In the genomic region with DNA sequence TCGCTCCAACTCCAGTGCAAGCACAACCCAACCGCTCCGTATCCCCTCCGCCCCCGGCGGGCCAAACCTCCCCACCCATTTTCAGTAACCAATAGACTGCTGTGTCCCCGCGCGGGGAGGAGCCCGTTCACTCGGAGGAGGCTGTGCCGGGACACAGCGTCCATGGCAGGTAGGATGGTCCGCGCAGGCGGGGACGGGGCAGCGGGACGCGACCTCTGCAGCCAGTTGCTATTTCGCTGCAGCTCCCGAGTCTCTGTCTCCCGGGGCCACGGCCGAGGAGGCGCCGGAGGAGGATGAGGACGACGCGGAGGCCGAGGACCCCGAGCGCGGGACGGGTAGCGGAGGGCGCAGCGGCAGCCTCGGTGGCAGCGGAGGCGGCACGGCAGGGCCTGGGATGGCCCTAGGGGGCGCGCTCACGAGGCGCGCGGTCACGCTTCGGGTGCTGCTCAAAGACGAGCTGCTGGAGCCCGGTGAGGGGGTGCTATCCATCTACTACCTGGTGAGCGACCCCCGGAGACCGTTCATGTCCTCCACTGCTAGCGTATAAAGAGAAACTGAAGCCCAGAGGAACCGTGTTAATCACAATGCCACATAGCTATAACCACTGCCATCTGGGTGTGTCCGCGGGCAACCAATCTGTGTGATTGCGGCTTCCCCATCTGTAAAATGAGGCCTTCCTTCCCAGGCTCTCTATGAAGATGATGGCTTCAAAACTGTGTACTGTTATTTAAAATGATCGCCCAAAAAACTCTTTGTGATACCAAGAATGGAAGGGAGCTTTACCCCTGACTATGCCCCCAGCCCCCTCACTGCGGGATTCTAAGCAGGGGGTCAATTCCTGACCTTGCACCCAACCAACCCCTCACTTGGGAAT, we compare ENCODE assay signal across 8 mouse cellular contexts. TPM values are rescaled to one million over a fixed set of nuclear protein-coding genes. Genes with fewer than 3 reads are reported as not detected.
DNase-seq lines count a peak whose midpoint lies in the region; ATAC-seq and TF ChIP-seq lines count a peak whose summit lies in the region.

No protein-coding gene starts in this region.

- peaks cover 7% of the 10 kb centered on the region for H3K4me1 ChIP-seq in bone marrow macrophage, adult 2 months (ENCODE audit: control insufficient read depth, insufficient read depth, low read length)
- no peaks in the 10 kb centered on the region for H3K4me1 ChIP-seq in embryonic fibroblast, embryonic 13.5 days (ENCODE audit: control insufficient read depth, insufficient read depth, low read length)
- peaks cover 37% of the 10 kb centered on the region for H3K4me1 ChIP-seq in heart, embryonic 10.5 days
- H3K4me1 ChIP-seq in kidney, embryonic 15.5 days: peaks cover 37% of the 10 kb centered on the region

- TF ChIP-seq CTCF in bone marrow macrophage, adult 2 months (IDR thresholded peaks at IDR 0.05; ENCODE audit: low read depth, low read length): no peak
- TF ChIP-seq CTCF in embryonic fibroblast, embryonic 13.5 days (IDR thresholded peaks at IDR 0.05; ENCODE audit: borderline replicate concordance, insufficient read depth, low read length): peak; percentile 30; the same call in 1 of the 2 replicates

- peak overlapping the region; percentile 63 for H3K27ac ChIP-seq in bone marrow macrophage, adult 2 months (ENCODE audit: insufficient read depth, low read depth, low read length)
- H3K27ac ChIP-seq in embryonic fibroblast, embryonic 13.5 days (ENCODE audit: insufficient read depth, low read length): peak overlapping the region; percentile 78
- peak overlapping the region; percentile 88 for H3K27ac ChIP-seq in heart, embryonic 10.5 days
- peak overlapping the region; percentile 97 for H3K27ac ChIP-seq in kidney, embryonic 15.5 days

- peak overlapping the region; percentile 76 for H3K4me3 ChIP-seq in bone marrow macrophage, adult 2 months (ENCODE audit: insufficient read depth, low read length)
- peak overlapping the region; percentile 65 for H3K4me3 ChIP-seq in embryonic fibroblast, embryonic 13.5 days (ENCODE audit: insufficient read depth, low read length)
- peak overlapping the region; percentile 80 for H3K4me3 ChIP-seq in heart, embryonic 10.5 days
- peak overlapping the region; percentile 94 for H3K4me3 ChIP-seq in kidney, embryonic 15.5 days (replicated peaks)

- 0 out of 2 replicates have a peak, but pooled peaks cover 4% of the 10 kb centered on the region for H3K27me3 ChIP-seq in heart, embryonic 10.5 days (ENCODE audit: insufficient read depth, poor library complexity, severe bottlenecking)
- H3K27me3 ChIP-seq in kidney, embryonic 15.5 days: no peaks in the 10 kb centered on the region

- under 1% methylated on average over 62 of the region's 62 CpGs for WGBS in heart, embryonic 10.5 days
- under 1% methylated on average over 61 of the region's 62 CpGs for WGBS in kidney, embryonic 15.5 days

- peaks cover 33% of the 10 kb centered on the region for H3K36me3 ChIP-seq in heart, embryonic 10.5 days
- peaks cover 31% of the 10 kb centered on the region for H3K36me3 ChIP-seq in kidney, embryonic 15.5 days

- peak; percentile 93 for ATAC-seq in kidney, embryonic 15.5 days (replicated peaks; ENCODE audit: low FRiP score)
- peak; percentile 81 for ATAC-seq in monocyte, adult 5-6 weeks (replicated peaks; ENCODE audit: insufficient number of reproducible peaks, low FRiP score, low TSS enrichment, poor library complexity, severe bottlenecking)

- peak overlapping the region; percentile 92 for H3K9ac ChIP-seq in kidney, embryonic 15.5 days

- DNase-seq in A20 (ENCODE audit: low read depth, low spot score): peak; percentile 97
- peak; percentile 97 for DNase-seq in heart, embryonic 10.5 days (ENCODE audit: low spot score)
- peak; percentile 93 for DNase-seq in liver
- DNase-seq in spleen, postnatal 4 days (ENCODE audit: low spot score in 2 of 2): peak; percentile 86 to 93

- H3K9me3 ChIP-seq in heart, embryonic 10.5 days: no peaks in the 10 kb centered on the region
- no peaks in the 10 kb centered on the region for H3K9me3 ChIP-seq in kidney, embryonic 15.5 days (replicated peaks)

- peak; percentile 76 for TF ChIP-seq POLR2A in bone marrow macrophage, adult 2 months (IDR thresholded peaks at IDR 0.05; ENCODE audit: borderline replicate concordance, low read depth, low read length)
- peak; percentile 96 for TF ChIP-seq POLR2A in embryonic fibroblast, embryonic 13.5 days (IDR thresholded peaks at IDR 0.05; ENCODE audit: low read depth, low read length)

- peak overlapping the region; percentile 97 for H3K4me2 ChIP-seq in kidney, embryonic 15.5 days

RNA-seq across cellular contexts. Expression of gene Mpnd, which starts 3.8 kb away (rescaled TPM):
- 41.5 and 52.8 TPM in 2 replicates for polyA plus RNA-seq in bone marrow macrophage, adult 2 months (2012; ENCODE audit: insufficient read depth, insufficient read length, missing spikeins)
- polyA plus RNA-seq in embryonic fibroblast, embryonic 13.5 days (2011; ENCODE audit: insufficient read length, low read depth, missing spikeins): 45.3 and 51.1 TPM in 2 replicates
- 69.5 and 111 TPM in 2 replicates for polyA plus RNA-seq in heart, embryonic 10.5 days (2016; fragmentation: Nextera tagmentation; extraction: Ambion mirVana)
- 97.4 and 103 TPM in 2 replicates for polyA plus RNA-seq in kidney, embryonic 15.5 days (2015; fragmentation: Nextera tagmentation; extraction: Ambion mirVana)
- 31.5 to 106 TPM (median 82.0 TPM) in 3 replicates for total RNA-seq in monocyte, adult 5-6 weeks (2017)

RNA-seq across cellular contexts. Expression of gene Stap2, which starts 3.9 kb away (rescaled TPM):
- polyA plus RNA-seq in bone marrow macrophage, adult 2 months (2012; ENCODE audit: insufficient read depth, insufficient read length, missing spikeins): 0.98 and 1.5 TPM in 2 replicates
- polyA plus RNA-seq in embryonic fibroblast, embryonic 13.5 days (2011; ENCODE audit: insufficient read length, low read depth, missing spikeins): 0.35 and 0.58 TPM in 2 replicates
- 7.7 and 8.0 TPM in 2 replicates for polyA plus RNA-seq in heart, embryonic 10.5 days (2016; fragmentation: Nextera tagmentation; extraction: Ambion mirVana)
- 14.5 and 15.5 TPM in 2 replicates for polyA plus RNA-seq in kidney, embryonic 15.5 days (2015; fragmentation: Nextera tagmentation; extraction: Ambion mirVana)
- total RNA-seq in monocyte, adult 5-6 weeks (2017): 0.29 to 1.1 TPM in 2 of 3 replicates, not detected in the other

RNA-seq across cellular contexts. Expression of gene Fsd1, which starts 23.0 kb away (rescaled TPM):
- not detected in 2 replicates for polyA plus RNA-seq in bone marrow macrophage, adult 2 months (2012; ENCODE audit: insufficient read depth, insufficient read length, missing spikeins)
- polyA plus RNA-seq in embryonic fibroblast, embryonic 13.5 days (2011; ENCODE audit: insufficient read length, low read depth, missing spikeins): 5.9 and 9.5 TPM in 2 replicates
- 8.4 and 23.2 TPM in 2 replicates for polyA plus RNA-seq in heart, embryonic 10.5 days (2016; fragmentation: Nextera tagmentation; extraction: Ambion mirVana)
- 19.7 and 21.7 TPM in 2 replicates for polyA plus RNA-seq in kidney, embryonic 15.5 days (2015; fragmentation: Nextera tagmentation; extraction: Ambion mirVana)
- not detected in 3 replicates for total RNA-seq in monocyte, adult 5-6 weeks (2017)

RNA-seq across cellular contexts. Expression of gene Sh3gl1, which starts 27.1 kb away (rescaled TPM):
- 98.2 and 99.0 TPM in 2 replicates for polyA plus RNA-seq in bone marrow macrophage, adult 2 months (2012; ENCODE audit: insufficient read depth, insufficient read length, missing spikeins)
- polyA plus RNA-seq in embryonic fibroblast, embryonic 13.5 days (2011; ENCODE audit: insufficient read length, low read depth, missing spikeins): 89.5 and 105 TPM in 2 replicates
- polyA plus RNA-seq in heart, embryonic 10.5 days (2016; fragmentation: Nextera tagmentation; extraction: Ambion mirVana): 117 and 155 TPM in 2 replicates
- 168 and 175 TPM in 2 replicates for polyA plus RNA-seq in kidney, embryonic 15.5 days (2015; fragmentation: Nextera tagmentation; extraction: Ambion mirVana)
- total RNA-seq in monocyte, adult 5-6 weeks (2017): 22.4 to 35.7 TPM (median 23.4 TPM) in 3 replicates

RNA-seq across cellular contexts. Expression of gene Chaf1a, which starts 30.9 kb away (rescaled TPM):
- 11.5 and 14.1 TPM in 2 replicates for polyA plus RNA-seq in bone marrow macrophage, adult 2 months (2012; ENCODE audit: insufficient read depth, insufficient read length, missing spikeins)
- 13.3 and 13.9 TPM in 2 replicates for polyA plus RNA-seq in embryonic fibroblast, embryonic 13.5 days (2011; ENCODE audit: insufficient read length, low read depth, missing spikeins)
- 24.0 and 30.0 TPM in 2 replicates for polyA plus RNA-seq in heart, embryonic 10.5 days (2016; fragmentation: Nextera tagmentation; extraction: Ambion mirVana)
- polyA plus RNA-seq in kidney, embryonic 15.5 days (2015; fragmentation: Nextera tagmentation; extraction: Ambion mirVana): 26.9 and 30.8 TPM in 2 replicates
- 0.64 to 4.6 TPM (median 2.1 TPM) in 3 replicates for total RNA-seq in monocyte, adult 5-6 weeks (2017)

Comparison
In these comparisons a context has a peak if more than half of its experiments do, and no peak if none do; other contexts are left out.
1. Peak in every context shown above with its lines: DNase-seq, ATAC-seq, H3K4me3 ChIP-seq and H3K27ac ChIP-seq.